Mouse (Mus musculus) inflammation-experienced regulatory T-cells (primary cell): Measurements from ENCODE around the gene Wscd2. TPM values are rescaled to one million over a fixed set of nuclear protein-coding genes. Genes with fewer than 3 reads are reported as not detected.

Experiments used
- polyA plus RNA-seq, 2 experiments: library from polyadenylated mRNA; unstranded; fragments of 100-300 nt; shearing (Covaris generic); gene quantifications; one replicate each; pipeline ENCODE4 v1.2.1; 2017

The Wscd2 gene
- polyA plus RNA-seq = 1 to 10 TPM; 1.5 to 6.7 TPM

GRCm38 (mm10) chr5:113490033-113490432, at the start of gene Wscd2:
Wscd2 (plus strand) TSS chr5:113490333.

Other genes starting within 250 kb of the Wscd2 start
- 1 to 10 TPM in 1 of 2 experiments, under 1 TPM in 1; 0.29 to 1.9 TPM for gene Sgsm1, start 179.5 kb upstream of the Wscd2 start, polyA plus RNA-seq
- under 1 TPM; 0.31 to 0.76 TPM for gene Aym1, start 133.0 kb upstream of the Wscd2 start, polyA plus RNA-seq
- gene Cmklr1, start 160.1 kb downstream of the Wscd2 start, polyA plus RNA-seq = under 1 TPM in 1 of 2 experiments, not detected in 1; 0.76 TPM
- gene 1700069L16Rik, start 234.4 kb downstream of the Wscd2 start, polyA plus RNA-seq = not detected
- gene Ficd, start 245.5 kb downstream of the Wscd2 start, polyA plus RNA-seq = 10 to 100 TPM; 12.3 to 18.1 TPM